Mouse (Mus musculus) megakaryocyte, embryonic 14.5 days (primary cell): Measurements from ENCODE around the gene Gapdh. TPM values are rescaled to one million over a fixed set of nuclear protein-coding genes. Genes with fewer than 3 reads are reported as not detected.
"Not testable (repeated sequence)": the region's sequence is repeated elsewhere in the genome, so short reads cannot be mapped to it uniquely, and the experiment has no call there.

Experiments used
- H3K27me3 ChIP-seq: replicated peaks from 2 replicates; pipeline ENCODE3; 2012; ENCODE audit warnings: inconsistent platforms
- H3K36me3 ChIP-seq: replicated peaks from 2 replicates; pipeline ENCODE3; 2012; ENCODE audit warnings: low read length, inconsistent platforms, mixed read lengths
- H3K4me1 ChIP-seq: 2 replicates; pipeline ENCODE4 v1.6.1; 2012; ENCODE audit warnings: inconsistent platforms
- H3K4me3 ChIP-seq: replicated peaks from 2 replicates; pipeline ENCODE3; 2012; ENCODE audit warnings: moderate library complexity, mild to moderate bottlenecking, inconsistent platforms
- H3K9me3 ChIP-seq: 2 replicates; pipeline ENCODE4 v1.6.1; 2012; ENCODE audit warnings: inconsistent platforms
- FLI1 ChIP-seq: IDR thresholded peaks from 2 replicates; pipeline ENCODE4 v1.6.1; 2012; ENCODE audit warnings: low read length, inconsistent platforms, mixed read lengths
- GATA1 ChIP-seq: IDR thresholded peaks from 3 replicates; pipeline ENCODE4 v1.6.1; 2012; ENCODE audit warnings: mixed read lengths, low read length, inconsistent platforms, borderline replicate concordance
- polyA plus RNA-seq: library from polyadenylated mRNA; stranded (reverse); fragments of >175 nt; gene quantifications from 2 replicates; pipeline ENCODE4 v1.2.3, GENCODE M21; 2012; ENCODE audit warnings: low replicate concordance; ENCODE audit not compliant: insufficient read depth

The Gapdh gene
- polyA plus RNA-seq, 1 experiment, result 19,384 TPM

GRCm38 (mm10) chr6:125172474-125172873 lies 6.2 kb upstream of the Gapdh start:
- Histone ChIP-seq H3K9me3 (no peaks in the 10 kb centered on the region), H3K36me3 (peaks cover 99% of the 10 kb centered on the region), H3K4me3 (no peak overlapping the region), H3K4me1 (peaks cover 24% of the 10 kb centered on the region), H3K27me3 (no peaks in the 10 kb centered on the region)
- TF ChIP-seq FLI1 (no peak), GATA1 (no peak)

- Histone ChIP-seq H3K36me3 (peaks cover 80% of the 10 kb centered on the region), H3K4me1 (peaks cover 39% of the 10 kb centered on the region), H3K9me3 (no peaks in the 10 kb centered on the region), H3K4me3 (no peak overlapping the region), H3K27me3 (no peaks in the 10 kb centered on the region)
- no peak for TF ChIP-seq GATA1
- TF ChIP-seq FLI1, result no peak
Measured at GRCm38 (mm10) chr6:125170194-125170593, 3.9 kb upstream of the Gapdh start.

- Histone ChIP-seq H3K4me1 (peaks cover 55% of the 10 kb centered on the region), H3K4me3 (no peak overlapping the region), H3K36me3 (peaks cover 80% of the 10 kb centered on the region), H3K27me3 (no peaks in the 10 kb centered on the region), H3K9me3 (no peaks in the 10 kb centered on the region)
- no peak for TF ChIP-seq GATA1
- TF ChIP-seq FLI1, result no peak
Measured at GRCm38 (mm10) chr6:125168086-125168485, 1.8 kb upstream of the Gapdh start.

GRCm38 (mm10) chr6:125166861-125167650 lies 789 bp upstream of the Gapdh start:
- no peak for TF ChIP-seq FLI1
- no peak for TF ChIP-seq GATA1
- Histone ChIP-seq H3K4me1 (peaks cover 63% of the 10 kb centered on the region), H3K36me3 (peaks cover 77% of the 10 kb centered on the region), H3K27me3 (no peaks in the 10 kb centered on the region), H3K9me3 (no peaks in the 10 kb centered on the region), H3K4me3 (peak overlapping the region; percentile 100)

- peak overlapping the region; percentile 100 for H3K4me3 ChIP-seq
Measured at GRCm38 (mm10) chr6:125165328-125165891, 857 bp downstream of the Gapdh start.

GRCm38 (mm10) chr6:125164672-125165327 lies 1.5 kb downstream of the Gapdh start:
- TF ChIP-seq FLI1, result no peak
- TF ChIP-seq GATA1, result no peak
- Histone ChIP-seq H3K9me3 (no peaks in the 10 kb centered on the region), H3K27me3 (no peaks in the 10 kb centered on the region), H3K4me1 (peaks cover 75% of the 10 kb centered on the region), H3K4me3 (peak overlapping the region; percentile 100), H3K36me3 (peaks cover 76% of the 10 kb centered on the region)

More at GRCm38 (mm10) chr6:125165328-125165891, 857 bp downstream of the Gapdh start:
- Histone ChIP-seq H3K36me3 (peaks cover 76% of the 10 kb centered on the region), H3K27me3 (no peaks in the 10 kb centered on the region), H3K9me3 (no peaks in the 10 kb centered on the region), H3K4me1 (peaks cover 75% of the 10 kb centered on the region)
- 0 out of 2 replicates have a peak, but pooled peaks have one; percentile 23 for TF ChIP-seq FLI1
- no peak for TF ChIP-seq GATA1

- TF ChIP-seq FLI1 (no peak), GATA1 (no peak)
- Histone ChIP-seq H3K9me3 (no peaks in the 10 kb centered on the region), H3K4me3 (peak overlapping the region; percentile 100), H3K4me1 (peaks cover 75% of the 10 kb centered on the region), H3K36me3 (peaks cover 76% of the 10 kb centered on the region), H3K27me3 (no peaks in the 10 kb centered on the region)
Measured at GRCm38 (mm10) chr6:125163801-125164657, 2.2 kb downstream of the Gapdh start.

- peak overlapping the region; percentile 86 for H3K4me3 ChIP-seq
- H3K4me1 ChIP-seq, result peaks cover 70% of the 10 kb centered on the region
- not testable (repeated sequence) for H3K27me3 ChIP-seq, H3K9me3 ChIP-seq
- H3K36me3 ChIP-seq, result peaks cover 73% of the 10 kb centered on the region
Measured at GRCm38 (mm10) chr6:125162615-125163305, 3.5 kb downstream of the Gapdh start.

GRCm38 (mm10) chr6:125161971-125162370 lies 4.3 kb downstream of the Gapdh start:
- H3K36me3 ChIP-seq, result peaks cover 74% of the 10 kb centered on the region
- H3K9me3 ChIP-seq, H3K4me3 ChIP-seq, H3K27me3 ChIP-seq: not testable (repeated sequence)
- peaks cover 66% of the 10 kb centered on the region for H3K4me1 ChIP-seq
